Mouse (Mus musculus): Measurements from ENCODE around the gene Gm20422. TPM values are rescaled to one million over a fixed set of nuclear protein-coding genes. Genes with fewer than 3 reads are reported as not detected.
A peak's percentile ranks its signal among the peaks of the same experiment; 100 is the strongest.

The Gm20422 gene
- total RNA-seq (2021) = 1 to 10 TPM in 1 of 2 experiments, under 1 TPM in 1; 1.00 to 1.4 TPM
- long read RNA-seq, experiment 1, partial matches to known transcripts = 0 of 5 reads
- long read RNA-seq, experiment 1, other reads (novel, unspliced or antisense) = 5 of 5 reads
- long read RNA-seq, experiment 2 = 0 reads

GRCm38 (mm10) chr8:69774503-69775148, at the start of gene Gm20422:
Gm20422 (minus strand) TSS chr8:69774886.
- no peak; the same call in 1 of the 2 replicates for TF ChIP-seq CTCF (IDR thresholded peaks at IDR 0.05)
- intact Hi-C loops (cut with DNase I) = no loop called here
- peak; percentile 77 to 89 for DNase-seq (ENCODE audit: extremely low spot score in 1 of 2, low spot score in 2 of 2)

GRCm38 (mm10) chr8:69822386-69823191, 47.9 kb upstream of the Gm20422 start, which contains the start of gene Lpar2:
Lpar2 (plus strand) TSS chr8:69822429.
- intact Hi-C loops (cut with DNase I) = no loop called here
- H3K4me3 ChIP-seq = peak within 1 kb of the TSS; percentile 50
- no peak within 1 kb of the TSS for H3K27ac ChIP-seq
- DNase-seq (ENCODE audit: extremely low spot score in 1 of 2, low spot score in 2 of 2) = no peak
- TF ChIP-seq CTCF (IDR thresholded peaks at IDR 0.05) = no peak; the same call in 1 of the 2 replicates

More at GRCm38 (mm10) chr8:69774503-69775148, at the start of gene Gm20422:
- H3K27ac ChIP-seq = peak within 1 kb of the TSS; percentile 100
- H3K4me3 ChIP-seq = peak within 1 kb of the TSS; percentile 86

- intact Hi-C loops (cut with DNase I) = no loop called here
- no peak for DNase-seq (ENCODE audit: extremely low spot score in 1 of 2, low spot score in 2 of 2)
- TF ChIP-seq CTCF (IDR thresholded peaks at IDR 0.05) = no peak
- H3K27ac ChIP-seq = no peak overlapping the region
- peak overlapping the region; percentile 50 for H3K4me3 ChIP-seq
Observed at GRCm38 (mm10) chr8:69821971-69822385, 47.3 kb upstream of the Gm20422 start.

- no peak overlapping the region for H3K27ac ChIP-seq
- intact Hi-C loops (cut with DNase I) = no loop called here
- no peak for TF ChIP-seq CTCF (IDR thresholded peaks at IDR 0.05)
- DNase-seq (ENCODE audit: extremely low spot score in 1 of 2, low spot score in 2 of 2) = no peak
- H3K4me3 ChIP-seq = no peak overlapping the region
Observed at GRCm38 (mm10) chr8:69820466-69820865, 45.8 kb upstream of the Gm20422 start.

- H3K27ac ChIP-seq = no peak overlapping the region
- no peak for TF ChIP-seq CTCF (IDR thresholded peaks at IDR 0.05)
- DNase-seq (ENCODE audit: extremely low spot score in 1 of 2, low spot score in 2 of 2) = no peak
Observed at GRCm38 (mm10) chr8:69815396-69815795, 40.7 kb upstream of the Gm20422 start.

GRCm38 (mm10) chr8:69814881-69815280, 40.2 kb upstream of the Gm20422 start:
- H3K4me3 ChIP-seq = no peak overlapping the region
- DNase-seq (ENCODE audit: extremely low spot score in 1 of 2, low spot score in 2 of 2) = no peak
- intact Hi-C loops (cut with DNase I) = no loop called here
- H3K27ac ChIP-seq = no peak overlapping the region
- no peak for TF ChIP-seq CTCF (IDR thresholded peaks at IDR 0.05)

More at GRCm38 (mm10) chr8:69815396-69815795, 40.7 kb upstream of the Gm20422 start:
- H3K4me3 ChIP-seq = no peak overlapping the region
- intact Hi-C loops (cut with DNase I) = no loop called here

GRCm38 (mm10) chr8:69809820-69810219, 35.1 kb upstream of the Gm20422 start:
- DNase-seq (ENCODE audit: extremely low spot score in 1 of 2, low spot score in 2 of 2) = no peak
- TF ChIP-seq CTCF (IDR thresholded peaks at IDR 0.05) = no peak
- intact Hi-C loops (cut with DNase I) = no loop called here
- Histone ChIP-seq H3K4me3 (no peak overlapping the region), H3K27ac (no peak overlapping the region)

- DNase-seq (ENCODE audit: extremely low spot score in 1 of 2, low spot score in 2 of 2) = no peak
- H3K4me3 ChIP-seq = peak overlapping the region; percentile 59
- TF ChIP-seq CTCF (IDR thresholded peaks at IDR 0.05) = no peak
- H3K27ac ChIP-seq = peak overlapping the region; percentile 44; the same call in 1 of the 2 replicates
- intact Hi-C loops (cut with DNase I) = no loop called here
Observed at GRCm38 (mm10) chr8:69808864-69809403, 34.2 kb upstream of the Gm20422 start.

GRCm38 (mm10) chr8:69808094-69808863, 33.6 kb upstream of the Gm20422 start, which contains the start of gene Gmip:
Gmip (plus strand) TSS chr8:69808679.
- peak within 1 kb of the TSS; percentile 44; the same call in 1 of the 2 replicates for H3K27ac ChIP-seq
- intact Hi-C loops (cut with DNase I) = no loop called here
- DNase-seq (ENCODE audit: extremely low spot score in 1 of 2, low spot score in 2 of 2) = peak; percentile 52 to 53
- no peak for TF ChIP-seq CTCF (IDR thresholded peaks at IDR 0.05)
- H3K4me3 ChIP-seq = peak within 1 kb of the TSS; percentile 59

GRCm38 (mm10) chr8:69807236-69807635, 32.5 kb upstream of the Gm20422 start:
- no peak overlapping the region for H3K27ac ChIP-seq
- no peak for TF ChIP-seq CTCF (IDR thresholded peaks at IDR 0.05)
- no peak for DNase-seq (ENCODE audit: extremely low spot score in 1 of 2, low spot score in 2 of 2)
- no peak overlapping the region for H3K4me3 ChIP-seq
- intact Hi-C loops (cut with DNase I) = no loop called here

- DNase-seq (ENCODE audit: extremely low spot score in 1 of 2, low spot score in 2 of 2) = no peak
- no peak for TF ChIP-seq CTCF (IDR thresholded peaks at IDR 0.05)
- intact Hi-C loops (cut with DNase I) = no loop called here
- Histone ChIP-seq H3K4me3 (no peak overlapping the region), H3K27ac (no peak overlapping the region)
Observed at GRCm38 (mm10) chr8:69805491-69805890, 30.8 kb upstream of the Gm20422 start.
